Mouse (Mus musculus) liver, adult 2 months (tissue): ENCODE results near the gene Ptma.

Source experiments
- CTCF ChIP-seq: fragments of 200-500 bp; IDR thresholded peaks from 2 replicates; pipeline ENCODE4 v1.5.1; 2011; ENCODE audit warnings: low read depth, low read length, control low read depth
- POLR2A ChIP-seq: fragments of 200-500 bp; IDR thresholded peaks from 2 replicates; pipeline ENCODE4 v1.6.1; 2011; ENCODE audit warnings: low read length, control low read depth; ENCODE audit not compliant: insufficient read depth; ENCODE audit errors: extremely low read depth

DNA sequence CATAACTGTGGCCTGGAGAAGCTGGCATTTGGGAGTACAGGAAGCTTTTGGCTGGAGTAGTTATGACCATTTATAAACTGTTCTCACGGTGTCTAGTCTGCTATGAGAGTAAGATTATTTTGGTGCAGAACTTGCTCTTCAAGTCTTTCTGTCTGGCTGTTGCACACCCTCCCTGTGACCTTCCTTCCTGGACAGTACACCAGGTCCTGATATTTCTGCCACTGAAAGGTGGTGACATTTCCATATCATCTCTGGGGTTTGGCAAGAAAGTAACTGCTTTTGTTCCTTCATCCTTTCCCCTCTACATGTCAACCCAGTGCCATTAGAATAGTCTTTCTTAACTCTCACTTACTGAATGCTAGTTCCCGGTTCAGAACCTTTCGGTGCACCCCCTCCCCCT, 32.7 kb downstream of the Ptma start:
- TF ChIP-seq POLR2A (no peak), CTCF (no peak)
